20 mouse cellular contexts compared by ENCODE assay signal in genomic region chr16:5415310-5415709, GRCm38 (mm10).
DNase-seq lines count a peak whose midpoint lies in the region; ATAC-seq and TF ChIP-seq lines count a peak whose summit lies in the region.
"Had no signal": no experiment of that assay in that cellular context is flagged by ENCODE, and none has a peak within 500 bp of the region (broad histone marks: within the 10 kb centered on the region; RNA-seq: fewer than 3 reads in every experiment).

No protein-coding gene starts in this region.

- H3K36me3 ChIP-seq in liver, embryonic 14.5 days (replicated peaks; ENCODE audit: control insufficient read depth, insufficient read depth, low read depth), result no peaks in the 10 kb centered on the region
- H3K36me3 ChIP-seq in liver, embryonic 12.5 days, result no peaks in the 10 kb centered on the region
- H3K36me3 ChIP-seq: heart, embryonic 13.5 days; intestine, embryonic 15.5 days; limb, embryonic 13.5 days; lung, embryonic 15.5 days had no signal

- ATAC-seq in liver, embryonic 14.5 days (ENCODE audit: insufficient read depth), result no peak
- ATAC-seq in liver, embryonic 12.5 days, result no peak
- ATAC-seq: forebrain, embryonic 14.5 days; intestine, embryonic 15.5 days had no signal

- no peaks in the 10 kb centered on the region for H3K27me3 ChIP-seq in liver, embryonic 14.5 days (ENCODE audit: control insufficient read depth, insufficient read depth, low read length)
- H3K27me3 ChIP-seq in liver, embryonic 12.5 days (replicated peaks), result no peaks in the 10 kb centered on the region; the same call in 1 of the 2 replicates
- H3K27me3 ChIP-seq: heart, embryonic 13.5 days; intestine, embryonic 15.5 days; limb, embryonic 13.5 days; lung, embryonic 15.5 days had no signal

- TF ChIP-seq EP300 in liver, embryonic 14.5 days (IDR thresholded peaks at IDR 0.05; ENCODE audit: low read depth), result no peak

- H3K4me2 ChIP-seq in liver, embryonic 14.5 days (ENCODE audit: low read depth), result no peak overlapping the region
- no peak overlapping the region for H3K4me2 ChIP-seq in liver, embryonic 12.5 days
- H3K4me2 ChIP-seq: heart, embryonic 13.5 days; intestine, embryonic 15.5 days; limb, embryonic 13.5 days; lung, embryonic 15.5 days had no signal

- no peak for DNase-seq in liver, embryonic 14.5 days (ENCODE audit: low read depth in 3 of 3, low spot score in 3 of 3)
- DNase-seq in T-cell, adult 2 months (ENCODE audit: low spot score), result peak; percentile 13
- DNase-seq in induced T-regulatory cell, adult 2 months (ENCODE audit: low read depth), result peak; percentile 32
- DNase-seq in thymus, postnatal 36 days, result peak; percentile 18 to 30
- no peak for DNase-seq in cerebellum, adult 11-12 months
- no peak for DNase-seq in gastrocnemius, adult 8-10 months (ENCODE audit: low spot score in 2 of 2)
- DNase-seq: cerebellum, postnatal 25 days; kidney, postnatal 25 days; midbrain, embryonic 14.5 days; retina, postnatal 1 day; right cerebral cortex, postnatal 4 days had no signal

- WGBS in liver, embryonic 14.5 days (ENCODE audit: insufficient replicate concordance), result 51% methylated on average over 4 of the region's 4 CpGs
- WGBS in liver, embryonic 12.5 days (ENCODE audit: insufficient replicate concordance), result 64% methylated on average over 4 of the region's 4 CpGs

- H3K4me3 ChIP-seq in liver, embryonic 14.5 days (ENCODE audit: insufficient read depth in 1 of 2, low read depth in 2 of 2, low read length in 2 of 2), result no peak overlapping the region
- H3K4me3 ChIP-seq in liver, embryonic 12.5 days, result no peak overlapping the region
- H3K4me3 ChIP-seq: erythroblast, embryonic 14.5 days; heart, embryonic 13.5 days; intestine, embryonic 15.5 days; limb, embryonic 13.5 days; lung, embryonic 15.5 days; myocyte had no signal

- no peaks in the 10 kb centered on the region for H3K4me1 ChIP-seq in liver, embryonic 14.5 days (replicated peaks; ENCODE audit: control insufficient read depth in 2 of 2, insufficient read depth in 2 of 2, low read length in 1 of 2)
- H3K4me1 ChIP-seq in liver, embryonic 12.5 days, result no peaks in the 10 kb centered on the region
- H3K4me1 ChIP-seq: intestine, embryonic 15.5 days; lung, embryonic 15.5 days had no signal

- no peak overlapping the region for H3K27ac ChIP-seq in liver, embryonic 14.5 days
- H3K27ac ChIP-seq in liver, embryonic 12.5 days, result no peak overlapping the region
- H3K27ac ChIP-seq: heart, embryonic 13.5 days; intestine, embryonic 15.5 days; limb, embryonic 13.5 days; lung, embryonic 15.5 days; macrophage had no signal

- TF ChIP-seq CTCF in liver, embryonic 14.5 days (IDR thresholded peaks at IDR 0.05; ENCODE audit: low read depth), result 0 out of 2 replicates have a peak, but pooled peaks have one; percentile 5

- no peaks in the 10 kb centered on the region for H3K9me3 ChIP-seq in liver, embryonic 14.5 days (ENCODE audit: control insufficient read depth, low read length)
- H3K9me3 ChIP-seq in liver, embryonic 12.5 days (replicated peaks), result no peaks in the 10 kb centered on the region
- H3K9me3 ChIP-seq: heart, embryonic 13.5 days; intestine, embryonic 15.5 days; limb, embryonic 13.5 days; lung, embryonic 15.5 days had no signal

- H3K9ac ChIP-seq in liver, embryonic 14.5 days (replicated peaks), result no peak overlapping the region
- H3K9ac ChIP-seq in liver, embryonic 12.5 days, result no peak overlapping the region
- H3K9ac ChIP-seq: heart, embryonic 13.5 days; intestine, embryonic 15.5 days; limb, embryonic 13.5 days; lung, embryonic 15.5 days had no signal

Comparison
In these comparisons a context has a peak if more than half of its experiments do, and no peak if none do; other contexts are left out.
1. DNase-seq: peak in T-cell, adult 2 months (single experiment), induced T-regulatory cell, adult 2 months (single experiment) and thymus, postnatal 36 days (2 of 2); none in liver, embryonic 14.5 days (0 of 3), cerebellum, adult 11-12 months (single experiment) and gastrocnemius, adult 8-10 months (0 of 2).